Mouse (Mus musculus) CD4-positive naive resting alpha-beta T cell, adult 57 days (primary cell): ENCODE results near the gene Aldh2. TPM values are rescaled to one million over a fixed set of nuclear protein-coding genes. Genes with fewer than 3 reads are reported as not detected.

ENCODE experiments used
- total RNA-seq: library from RNA; stranded (reverse); gene quantifications from one replicate; pipeline ENCODE4 v1.2.4, GENCODE M21; 2023

Aldh2 gene
- total RNA-seq, result 126 TPM

DNA sequence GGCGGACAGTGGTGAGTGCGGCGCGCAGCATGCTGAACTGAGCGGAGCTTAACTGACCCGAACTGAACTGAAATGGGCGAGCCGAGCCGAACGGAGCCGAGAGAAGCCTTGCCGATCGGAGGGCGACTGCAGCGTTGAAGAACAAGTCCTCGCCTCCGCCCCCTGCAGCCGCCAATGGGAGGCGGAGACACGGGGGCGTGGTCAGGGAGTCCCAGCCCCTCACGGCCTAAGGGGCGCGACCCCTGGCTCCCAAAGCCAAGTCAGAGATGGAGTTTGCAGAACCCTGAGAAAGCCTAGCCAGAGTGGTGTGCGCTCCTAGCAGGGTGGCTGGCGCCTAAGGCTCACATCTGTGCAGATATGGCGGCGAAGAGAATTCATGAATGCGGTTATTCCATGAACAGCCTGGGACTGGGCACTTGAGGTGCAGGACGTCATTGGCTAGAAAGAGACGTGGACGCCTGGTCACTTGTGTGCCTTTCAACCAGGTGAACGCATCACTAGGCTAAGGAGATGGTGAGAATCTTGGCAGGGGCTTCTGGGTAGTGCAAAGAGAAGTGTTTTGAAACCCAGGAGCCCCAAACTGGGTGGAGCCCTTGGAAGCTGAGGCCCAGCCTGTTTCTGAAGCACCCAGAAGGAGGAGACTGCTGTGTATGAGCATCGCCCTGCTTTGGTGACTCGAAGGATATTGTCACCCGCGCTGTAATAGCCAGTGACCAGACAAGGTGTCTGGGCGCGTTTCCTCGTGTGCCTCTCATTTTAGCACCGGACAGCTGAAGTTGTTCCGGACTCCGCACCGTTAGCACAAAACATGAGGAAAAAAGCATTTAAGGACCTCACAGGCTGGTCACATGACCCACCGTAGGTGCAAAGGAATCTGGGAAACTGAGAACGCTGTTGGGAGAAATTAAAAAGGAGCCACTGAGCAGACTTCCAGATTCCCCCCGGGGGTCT is at the start of gene Aldh2:
TSS of gene Aldh2 (minus strand) at position 374 of the 951 bp plus-strand sequence.

DNA sequence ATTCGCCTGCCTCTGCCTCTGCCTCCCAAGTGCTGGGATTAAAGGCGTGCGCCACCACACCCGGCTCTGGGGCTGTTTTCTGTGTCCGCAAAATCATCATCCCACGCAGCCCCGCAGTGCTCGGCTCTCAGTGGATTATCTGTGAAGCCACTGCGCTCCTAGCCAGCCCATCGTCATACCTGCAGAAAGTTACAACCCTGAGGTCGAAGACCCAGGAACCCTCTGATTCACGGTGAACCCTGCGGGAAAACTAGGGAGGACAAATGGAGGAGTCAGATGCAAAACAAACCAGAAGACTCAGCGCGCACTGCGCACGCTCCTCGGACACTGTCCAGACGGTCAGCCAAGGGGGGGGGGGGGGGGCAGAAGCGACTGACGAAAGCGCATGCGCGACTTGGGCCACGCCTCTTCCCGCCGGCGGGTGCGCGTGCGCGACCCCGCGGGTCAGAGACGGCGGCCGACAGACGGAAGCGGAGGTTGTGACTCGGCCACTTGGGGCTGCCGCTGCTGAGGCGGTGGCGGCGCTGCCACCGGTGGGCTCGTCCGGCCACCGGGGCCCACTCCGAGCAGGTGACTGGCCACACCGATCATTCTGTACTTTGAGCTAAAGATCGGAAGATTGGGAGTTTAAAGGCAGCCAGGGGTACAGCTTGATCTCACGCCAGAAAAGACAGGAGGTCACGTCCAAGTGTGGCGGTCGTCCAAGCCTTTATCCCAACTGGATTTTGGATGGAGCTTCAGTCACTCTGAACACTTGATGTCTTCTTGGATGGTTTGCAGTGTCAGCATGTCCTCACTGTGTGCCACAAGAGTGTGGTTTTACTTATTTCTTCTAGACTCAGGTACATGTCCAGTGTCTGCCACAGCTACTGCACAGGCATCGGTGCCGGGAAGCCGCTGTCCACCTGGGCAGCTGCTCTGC is 25.2 kb upstream of the Aldh2 start, which contains the start of gene Acad12:
TSS of gene Acad12 (minus strand) at position 347 of the 922 bp plus-strand sequence.

GRCm38 (mm10) chr5:121545793-121546529 is 47.7 kb downstream of the Aldh2 start, which contains the start of gene Mapkapk5:
Gene Mapkapk5, minus strand, starts transcription at chr5:121545905.

DNA sequence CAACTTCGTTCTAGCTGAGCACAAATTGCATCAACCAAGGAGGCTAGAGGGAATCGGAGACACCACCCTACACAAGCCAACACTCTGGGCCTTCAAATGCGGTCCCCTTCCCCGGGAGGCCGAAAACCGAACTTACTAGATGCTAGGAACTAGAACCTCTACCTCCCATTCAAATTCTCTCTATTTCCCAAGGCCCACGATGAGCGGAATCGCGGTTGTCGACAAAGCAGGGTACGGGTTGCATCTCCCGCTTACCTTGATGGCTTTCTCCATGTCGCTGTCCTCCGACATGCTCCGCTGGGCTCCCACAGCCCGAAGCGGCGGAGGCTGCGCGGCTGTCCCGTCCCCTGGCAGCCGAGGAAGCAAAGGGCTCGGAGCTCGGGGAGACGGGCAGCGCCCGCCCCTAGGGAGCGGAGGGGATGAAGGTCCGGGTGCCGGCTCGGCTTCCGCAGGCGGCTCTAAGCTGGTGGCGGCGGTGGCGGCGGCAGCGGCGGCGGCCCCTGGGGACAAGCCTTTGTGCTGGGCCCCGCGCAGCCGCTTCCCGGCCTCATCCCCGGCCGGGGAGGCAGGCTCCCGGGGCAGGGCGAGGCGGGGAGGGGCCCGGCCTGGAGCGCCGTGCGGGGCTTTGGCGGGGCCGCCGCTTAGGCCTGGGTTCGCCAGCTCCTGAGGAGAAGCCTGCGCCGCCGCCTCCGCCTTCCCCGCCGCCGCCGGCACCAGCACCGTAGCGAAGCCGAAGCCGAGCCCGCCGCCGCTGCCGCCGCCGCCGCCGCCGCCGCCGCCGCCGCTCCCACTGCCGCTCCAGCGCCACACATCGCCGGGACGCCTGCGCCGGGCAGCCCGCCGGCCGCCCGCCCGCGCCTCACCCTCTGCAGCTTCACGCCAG is 48.5 kb downstream of the Aldh2 start, which contains the start of the genes Adam1a and Gm42878:
TSS of gene Adam1a (minus strand) at position 573 of the 883 bp plus-strand sequence.
TSS of gene Gm42878 (minus strand) at position 573 of the 883 bp plus-strand sequence.

Other genes starting within 250 kb of the Aldh2 start
- 39.3 TPM for gene Trafd1, start 208.2 kb downstream of the Aldh2 start, total RNA-seq
- 42.7 TPM for gene Naa25, start 195.9 kb downstream of the Aldh2 start, total RNA-seq
- 0.92 TPM for gene Tmem116, start 141.9 kb downstream of the Aldh2 start, total RNA-seq
- gene Erp29, start 141.3 kb downstream of the Aldh2 start, total RNA-seq, result 69.0 TPM
- gene Adam1b, start 90.4 kb downstream of the Aldh2 start, total RNA-seq, result not detected
- gene Adam1a, start 48.3 kb downstream of the Aldh2 start, total RNA-seq, result 10.7 TPM
- not detected for gene Gm42878, start 48.3 kb downstream of the Aldh2 start, total RNA-seq
- gene Mapkapk5, start 47.9 kb downstream of the Aldh2 start, total RNA-seq, result 92.0 TPM
- 10.3 TPM for gene Acad12, start 25.1 kb upstream of the Aldh2 start, total RNA-seq
- gene Acad10, start 66.7 kb upstream of the Aldh2 start, total RNA-seq, result 11.9 TPM
- gene Brap, start 66.7 kb upstream of the Aldh2 start, total RNA-seq, result 108 TPM
- 114 TPM for gene Atxn2, start 117.5 kb upstream of the Aldh2 start, total RNA-seq
- 36.9 TPM for gene Sh2b3, start 243.8 kb upstream of the Aldh2 start, total RNA-seq